Mouse (Mus musculus) cerebellum, adult (tissue): ENCODE data around the gene Pla2r1.

ENCODE experiments used
- ATAC-seq: cut with Nextera tagmentation; 2 replicates; pipeline ENCODE4 v1.9.2; 2017; ENCODE audit warnings: mild to moderate bottlenecking, moderate library complexity, mixed read lengths; ENCODE audit not compliant: insufficient number of reproducible peaks, low FRiP score, low TSS enrichment

The Pla2r1 gene

DNA sequence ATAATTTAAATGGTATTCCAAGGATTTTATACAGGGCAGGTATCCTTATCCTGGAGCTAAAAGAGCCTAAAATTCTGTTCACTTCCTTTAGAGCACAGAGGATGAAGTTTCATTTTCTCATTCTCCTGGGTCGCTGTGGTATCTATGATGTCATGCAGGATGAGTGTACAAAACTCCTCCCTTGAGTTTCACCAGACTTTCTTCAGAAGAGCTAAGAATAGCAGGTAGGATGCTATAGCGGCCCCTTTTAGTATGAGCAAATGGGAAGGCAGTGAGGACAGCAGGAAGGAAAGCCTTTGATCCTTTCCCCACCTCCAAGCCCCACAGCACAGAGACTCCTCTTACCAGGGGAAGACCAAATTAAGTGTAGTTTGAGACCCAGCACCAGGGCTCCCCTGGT, 48.4 kb downstream of the Pla2r1 start:
- no peak for ATAC-seq

DNA sequence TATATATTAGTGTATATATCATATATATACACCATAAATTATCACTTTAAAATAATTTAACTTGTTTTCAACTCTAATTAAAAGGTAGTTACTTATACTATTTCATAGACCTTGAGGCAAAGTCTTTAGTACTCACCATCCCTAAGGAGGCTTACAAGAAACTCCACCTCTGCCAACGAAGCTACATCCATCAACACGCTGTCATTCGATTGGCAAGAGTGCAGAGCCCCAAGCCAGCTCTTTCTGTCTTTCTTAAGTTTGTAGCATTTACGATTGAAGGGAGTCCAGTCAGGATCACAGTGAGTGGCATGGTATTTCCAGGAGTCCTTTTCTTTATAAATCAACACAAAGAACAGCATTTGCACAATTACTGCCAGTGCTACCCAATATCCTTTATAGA, 49.1 kb downstream of the Pla2r1 start:
- no peak for ATAC-seq

DNA sequence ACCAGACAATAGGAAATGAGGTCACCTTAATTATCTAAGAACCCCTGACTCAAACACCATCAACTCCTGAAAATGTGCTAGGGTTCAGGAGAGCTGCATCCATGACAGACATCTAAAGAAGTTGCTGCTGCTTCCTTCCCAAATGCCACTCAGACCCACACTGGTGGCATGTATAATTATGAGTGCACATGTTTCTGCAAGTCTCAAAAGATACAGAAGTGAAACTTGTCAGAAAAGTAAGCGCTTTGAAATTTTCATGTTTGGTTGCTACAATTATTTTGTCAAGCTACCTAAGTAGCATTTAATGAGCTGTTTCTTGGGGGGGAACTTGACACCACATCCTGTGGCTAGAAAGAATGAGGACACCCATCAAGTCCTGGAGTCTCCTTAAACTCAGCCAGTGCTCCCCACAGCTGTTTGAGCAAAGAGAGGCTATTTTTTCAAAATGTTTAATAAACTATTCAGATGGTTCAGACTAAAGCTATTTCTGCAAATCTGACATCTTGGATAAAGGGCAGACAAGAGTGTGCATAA, 52.5 kb downstream of the Pla2r1 start:
- ATAC-seq = no peak

DNA sequence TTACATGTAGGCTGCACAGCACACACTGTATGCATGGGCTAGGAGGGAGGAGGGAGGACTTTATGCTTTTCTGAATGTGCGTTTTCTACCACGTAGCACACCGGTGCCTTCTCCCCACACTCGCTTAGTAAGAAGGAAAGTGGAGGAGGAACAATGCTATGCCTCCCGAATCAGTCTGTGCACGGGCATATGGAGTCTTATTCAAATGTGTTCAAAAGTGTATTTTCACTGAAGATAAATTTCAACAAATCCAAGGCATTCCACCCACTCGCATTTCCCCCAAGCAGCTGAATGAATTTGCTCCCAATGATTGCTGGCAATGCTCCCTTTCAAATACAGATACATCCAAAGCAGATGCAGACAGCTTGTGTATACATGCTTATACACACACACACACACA, 73.2 kb downstream of the Pla2r1 start:
- no peak for ATAC-seq

DNA sequence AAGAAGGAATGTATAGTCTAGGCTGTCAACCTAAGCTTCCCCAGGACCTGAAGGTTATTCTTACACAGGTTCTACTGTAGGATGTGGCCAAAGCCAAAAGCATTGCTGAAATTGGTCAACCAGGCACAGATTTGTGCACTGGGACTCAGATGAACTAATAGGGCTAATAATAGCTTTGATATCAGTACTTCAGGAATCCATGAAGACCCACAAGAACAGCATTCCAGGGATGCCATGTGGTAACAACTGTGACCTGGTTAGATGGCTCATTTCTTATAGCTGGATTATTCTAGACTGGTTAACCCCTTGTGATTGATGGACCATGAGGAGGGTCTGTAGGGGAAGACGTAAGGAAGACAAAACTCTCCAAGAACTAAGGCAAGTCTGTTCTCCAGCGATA, 74.3 kb downstream of the Pla2r1 start:
- no peak for ATAC-seq

DNA sequence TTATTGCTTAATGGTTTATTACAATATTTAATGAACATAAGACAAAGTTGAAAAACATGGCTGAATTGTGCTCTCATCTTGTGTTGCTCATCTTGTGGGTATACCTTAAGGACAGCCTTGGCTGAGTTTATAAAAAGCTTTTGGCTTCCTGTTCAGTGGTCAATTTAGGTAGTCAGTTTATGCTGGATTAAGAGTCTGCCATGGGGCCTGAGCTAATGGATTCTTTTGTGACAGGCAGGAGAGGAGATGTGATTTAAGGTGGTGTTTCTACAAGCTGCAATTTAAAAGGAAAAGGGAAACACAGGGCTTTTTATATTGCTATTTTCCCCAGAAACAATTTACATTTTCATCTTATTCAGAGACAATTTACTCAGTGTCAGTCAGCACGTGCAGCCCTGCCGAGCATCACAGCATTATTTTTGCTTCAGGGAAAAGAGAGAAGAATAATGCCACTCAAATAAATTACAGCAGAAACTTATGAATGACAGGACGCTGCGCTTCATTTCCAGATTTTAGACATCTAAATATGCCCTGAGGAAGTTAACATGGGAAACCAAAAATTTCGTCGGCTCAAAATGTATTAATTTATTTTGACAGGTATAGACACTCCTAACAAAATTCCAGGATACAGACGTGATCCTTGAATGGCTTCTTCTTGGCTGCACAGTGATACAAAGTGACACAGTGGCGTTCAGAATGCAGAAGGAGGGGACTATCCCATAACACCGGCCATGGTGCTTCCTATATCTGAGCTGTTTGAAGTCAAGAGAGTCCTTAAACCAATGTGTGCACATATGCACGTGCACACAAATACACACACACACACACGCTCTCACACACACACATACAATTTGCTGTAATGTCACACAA, 84.0 kb downstream of the Pla2r1 start:
- ATAC-seq = no peak

DNA sequence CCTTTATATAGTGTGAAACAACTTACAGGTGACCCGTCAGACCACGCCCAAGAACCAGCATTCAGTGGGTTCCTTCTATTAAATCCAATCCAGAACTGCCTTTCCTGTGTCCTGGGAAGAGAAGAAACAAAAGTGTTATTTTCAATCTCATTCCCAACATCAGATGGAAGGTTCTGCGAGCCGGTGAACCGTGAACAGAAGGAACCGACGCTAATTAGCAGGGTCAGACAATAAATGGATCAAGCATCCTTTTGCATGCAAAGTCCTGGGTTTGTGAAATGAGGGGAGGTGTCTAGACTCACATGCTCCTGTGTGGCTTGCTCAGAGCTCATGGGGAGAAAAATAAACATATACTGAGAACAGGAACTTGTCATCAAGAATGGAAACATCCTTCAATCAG, 100.7 kb downstream of the Pla2r1 start:
- ATAC-seq = no peak

DNA sequence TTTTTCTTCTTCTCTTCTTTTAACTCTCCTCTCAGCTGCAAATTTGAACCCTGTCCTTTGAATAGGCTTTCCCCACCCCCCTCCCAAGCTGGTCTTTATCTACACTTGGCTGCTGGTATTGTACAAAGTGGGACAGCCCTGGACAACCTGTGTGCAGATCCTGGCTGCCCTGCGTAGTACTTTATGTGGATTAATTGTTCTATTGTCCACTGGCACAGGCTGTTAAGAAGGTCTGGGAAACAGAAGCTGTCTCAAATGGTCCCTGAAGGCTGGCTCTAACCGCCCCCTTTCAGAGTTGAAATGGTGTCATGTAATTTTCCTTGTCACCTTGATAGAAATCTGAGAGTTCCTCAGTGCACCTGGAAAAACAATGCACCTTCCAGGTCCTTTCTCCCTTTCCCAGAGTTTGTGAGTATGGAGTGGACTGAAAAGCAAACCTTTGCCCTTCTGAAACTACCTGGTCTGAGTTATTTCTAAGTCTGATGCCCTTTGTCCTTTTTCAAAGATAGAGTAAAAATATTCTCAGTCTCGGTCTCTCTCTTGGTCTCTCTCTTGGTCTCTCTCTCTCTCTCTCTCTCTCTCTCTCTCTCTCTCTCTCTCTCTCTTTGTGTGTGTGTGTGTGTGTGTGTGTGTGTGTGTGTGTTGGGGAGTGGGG, 101.9 kb downstream of the Pla2r1 start:
- no peak for ATAC-seq

DNA sequence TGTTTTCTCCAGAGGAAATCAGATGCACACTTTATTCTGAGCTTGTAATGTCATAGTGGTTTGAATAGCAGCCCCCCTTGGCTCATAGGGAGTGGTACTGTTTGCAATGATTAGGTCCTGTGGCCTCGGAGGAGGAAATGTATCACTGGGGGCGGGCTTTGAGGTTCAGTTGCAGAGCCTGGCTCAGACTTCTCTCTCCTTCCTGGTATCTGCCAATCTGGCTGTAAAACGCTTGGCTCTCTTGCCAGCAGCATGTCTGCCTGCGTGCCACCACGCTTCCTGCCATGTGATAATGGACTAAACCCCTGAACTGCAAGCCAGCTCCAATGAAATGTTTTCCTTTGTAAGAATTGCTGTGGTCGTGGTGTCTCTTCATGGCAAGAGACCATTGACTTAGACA, 103.4 kb downstream of the Pla2r1 start:
- no peak for ATAC-seq

DNA sequence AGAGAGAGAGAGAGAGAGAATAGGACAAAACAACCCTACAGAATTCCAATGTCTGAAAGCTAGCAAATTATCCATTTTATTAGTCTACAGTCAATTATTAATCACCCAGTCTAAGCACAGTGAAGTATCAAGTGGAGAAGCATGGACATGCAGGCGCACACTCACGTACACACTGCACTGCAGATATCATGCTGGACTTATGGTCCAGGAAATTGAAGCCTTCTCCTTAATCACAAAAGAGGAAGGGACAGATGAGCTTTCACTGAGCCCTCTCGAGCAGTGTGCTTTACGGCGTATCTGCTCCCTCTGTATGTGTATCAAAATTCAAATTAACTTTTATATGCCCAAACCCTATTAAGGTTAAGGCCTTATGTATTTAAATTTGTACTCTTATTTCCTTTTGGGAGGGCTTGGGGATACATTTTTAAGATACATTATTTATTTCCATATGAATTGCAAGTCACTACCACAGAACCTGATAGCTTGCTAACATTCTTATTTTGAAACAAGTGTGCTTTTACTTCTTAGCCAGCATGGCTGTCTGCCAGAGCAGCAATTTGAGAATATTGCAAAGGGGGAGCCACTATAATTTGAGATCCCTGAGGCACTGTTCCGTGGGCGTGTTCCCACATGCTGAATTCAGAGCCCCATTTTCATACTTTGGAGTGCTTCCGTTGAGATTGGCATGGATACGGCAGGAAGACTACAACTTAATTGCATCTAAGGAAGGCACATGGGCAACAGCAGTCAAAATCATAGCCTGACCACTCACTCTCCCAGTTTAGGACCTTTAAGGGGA, 108.2 kb downstream of the Pla2r1 start:
- no peak for ATAC-seq

DNA sequence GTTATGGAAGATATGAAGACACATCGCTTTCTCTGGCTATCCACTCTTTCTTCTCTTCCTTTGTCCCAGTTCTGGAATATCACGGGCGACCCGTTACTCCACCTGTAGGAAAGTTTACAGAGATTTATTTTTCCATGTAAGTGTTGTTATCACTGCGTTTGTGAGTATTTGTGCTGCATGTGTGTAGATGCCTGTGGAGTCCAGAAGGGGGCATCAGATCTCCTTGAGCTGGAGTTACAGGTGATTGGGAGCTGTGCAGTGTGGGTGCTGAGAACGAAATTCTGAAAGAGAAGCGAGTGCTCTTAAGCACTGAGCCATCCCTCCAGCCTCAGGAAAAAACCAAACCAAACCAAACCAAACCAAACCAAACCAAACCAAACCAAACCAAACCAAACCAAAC, 109.8 kb downstream of the Pla2r1 start:
- no peak for ATAC-seq

DNA sequence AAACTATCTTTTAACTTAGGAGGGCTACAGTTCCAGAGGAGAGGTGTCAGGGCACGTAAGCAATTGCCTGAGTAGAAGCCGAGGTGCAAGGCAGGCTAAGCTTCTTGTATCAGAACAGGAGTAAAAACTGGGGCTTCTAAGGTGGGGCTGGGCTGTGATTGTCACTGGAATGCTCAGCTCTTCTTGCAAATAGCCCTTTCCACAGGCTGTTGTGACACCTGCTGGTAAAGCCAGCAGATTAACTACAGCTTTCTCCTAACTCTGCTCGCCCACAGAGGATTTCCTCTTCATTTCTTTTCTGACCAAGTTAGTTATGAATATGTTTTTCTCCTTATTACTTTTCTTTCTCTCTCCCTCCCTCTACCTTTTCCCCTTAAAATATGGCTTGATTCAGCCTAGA, 111.2 kb downstream of the Pla2r1 start:
- ATAC-seq = no peak

DNA sequence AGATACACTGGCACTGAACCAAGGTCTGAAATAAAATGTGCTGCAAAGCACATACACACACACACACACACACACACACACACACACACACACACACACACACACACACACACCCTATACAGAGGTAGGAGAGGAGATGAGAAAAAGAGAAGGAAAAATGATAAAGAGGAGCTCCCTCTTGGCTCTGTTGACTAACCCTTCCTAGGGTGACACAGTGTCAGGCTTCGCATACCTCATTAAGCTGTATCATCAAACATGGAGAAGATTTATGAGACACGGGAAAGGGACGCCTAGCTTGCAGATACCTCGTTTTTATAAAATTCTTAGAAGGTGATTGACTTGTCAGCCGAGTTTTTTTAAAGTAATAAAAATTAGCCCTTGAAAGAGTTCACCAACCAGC, 116.3 kb downstream of the Pla2r1 start:
- ATAC-seq = no peak

DNA sequence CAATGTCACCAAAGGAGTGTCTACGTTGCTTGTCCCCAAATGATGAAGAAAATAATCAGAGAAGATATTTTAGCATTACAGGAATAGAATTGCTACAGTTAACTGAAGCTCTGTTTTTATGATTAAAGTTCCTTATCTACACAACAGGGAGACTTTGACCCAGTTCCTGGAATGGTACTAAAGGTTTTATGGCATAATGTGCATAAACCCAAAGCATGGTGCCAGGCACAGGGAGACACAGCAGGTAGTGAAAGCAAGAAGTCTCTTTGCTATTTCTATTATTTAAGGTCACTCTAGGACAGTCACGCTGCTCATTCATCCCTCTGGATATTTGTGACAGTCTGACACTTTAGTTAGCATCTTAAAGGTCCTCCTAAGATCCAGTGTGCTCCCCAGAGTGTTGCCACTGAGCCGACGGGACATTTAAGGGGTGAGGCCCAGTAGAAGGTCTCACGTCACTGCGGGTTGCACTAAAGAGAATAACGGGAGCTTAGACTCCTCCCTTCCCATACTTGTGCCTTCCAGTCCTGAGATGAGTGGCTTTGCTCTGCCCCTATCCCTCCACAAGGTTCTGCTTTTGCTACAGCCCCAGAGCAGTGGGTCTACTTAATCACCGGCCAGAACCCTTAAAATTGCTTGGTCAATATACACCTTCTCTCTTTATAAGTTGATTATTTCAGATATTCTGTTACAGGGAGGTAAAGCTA, 122.6 kb downstream of the Pla2r1 start:
- ATAC-seq = no peak

DNA sequence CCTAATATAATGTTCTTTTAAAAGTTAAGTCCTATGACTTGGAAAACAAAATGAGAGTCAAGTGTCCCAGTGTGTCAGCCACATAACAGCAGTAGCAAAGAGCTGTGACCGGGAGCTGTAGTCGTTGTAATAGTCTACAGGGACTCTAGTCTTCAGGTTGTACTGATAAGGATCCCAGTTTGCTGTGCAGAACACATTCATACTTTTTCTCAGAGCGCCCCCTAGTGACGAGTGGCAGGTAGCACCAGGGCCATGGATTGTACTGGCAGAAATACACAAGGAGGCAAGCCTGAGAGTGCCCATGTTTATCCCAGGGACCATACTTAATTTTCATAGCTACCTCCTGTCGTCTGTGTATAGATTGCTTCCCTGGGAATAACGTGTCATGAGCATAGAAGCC, 135.0 kb downstream of the Pla2r1 start:
- peak; percentile 76; the same call in 1 of the 2 replicates for ATAC-seq

DNA sequence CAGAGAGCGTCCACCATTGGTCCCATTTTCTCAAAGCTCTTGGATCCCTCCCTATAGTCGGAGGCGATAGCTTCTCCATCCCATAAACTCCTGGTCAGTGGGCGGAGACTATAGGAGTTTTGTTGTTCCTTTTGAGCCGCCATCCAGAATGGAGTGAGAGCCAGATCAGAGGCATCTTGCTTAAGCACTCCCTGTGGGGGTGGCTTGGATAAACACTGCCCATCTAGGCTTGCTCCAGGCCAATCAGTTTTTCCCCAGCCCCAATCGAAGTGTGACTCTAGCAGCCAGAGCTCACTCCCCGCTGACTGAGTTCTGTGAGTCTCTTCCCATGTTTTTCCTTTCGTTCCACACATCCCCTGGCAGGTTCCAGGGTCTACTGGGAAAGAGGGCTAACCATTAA, 138.8 kb downstream of the Pla2r1 start:
- ATAC-seq = no peak

DNA sequence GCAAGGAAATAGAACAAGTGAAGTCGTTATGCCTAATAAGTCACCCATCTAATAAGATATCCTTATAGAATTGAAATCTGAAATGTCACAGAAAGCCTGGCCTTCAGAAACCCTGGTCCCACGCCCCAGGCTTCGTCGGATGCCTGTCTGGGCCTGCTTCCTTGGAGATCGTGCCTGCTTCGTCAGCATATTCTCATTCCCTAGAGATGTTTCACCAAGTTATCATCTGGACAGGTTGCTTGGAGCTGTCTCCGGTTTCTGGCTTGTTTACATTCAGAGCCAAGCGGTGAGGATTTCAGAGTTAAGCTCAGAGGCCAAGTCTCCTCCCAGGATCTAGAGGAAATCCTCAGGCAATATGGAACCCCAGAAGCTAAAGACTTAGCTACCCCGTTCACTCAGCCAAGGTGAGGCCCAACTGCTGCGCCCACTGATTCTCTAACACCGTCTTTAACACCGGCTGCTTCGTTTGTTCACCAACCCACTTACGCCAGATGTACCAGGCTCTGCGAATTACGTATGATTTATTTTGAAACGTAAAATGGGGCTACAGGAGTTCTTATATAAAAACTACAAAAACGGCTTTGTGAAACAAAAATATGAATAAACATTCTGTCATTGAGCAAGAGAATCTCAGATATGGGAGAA, 140.0 kb downstream of the Pla2r1 start:
- ATAC-seq = no peak

DNA sequence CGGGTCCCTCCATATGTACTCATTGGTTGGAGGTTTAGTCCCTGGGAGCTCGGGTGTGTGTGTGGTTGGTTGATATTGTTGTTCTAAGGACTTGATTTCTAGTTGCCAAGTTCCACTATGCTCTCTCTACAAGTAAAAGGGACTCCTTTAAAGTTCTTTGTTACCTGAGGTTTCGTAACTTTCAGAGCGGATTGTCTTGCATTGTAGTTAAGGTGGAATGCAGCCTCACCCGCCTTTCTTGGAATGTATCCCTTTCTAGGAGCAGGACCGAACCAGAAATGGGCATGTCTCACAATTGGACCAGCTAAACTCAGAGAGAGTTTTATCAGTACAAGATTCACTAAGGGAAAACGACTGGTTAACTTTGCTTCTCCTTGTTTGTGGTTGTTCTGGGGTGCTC, 141.9 kb downstream of the Pla2r1 start:
- no peak for ATAC-seq

DNA sequence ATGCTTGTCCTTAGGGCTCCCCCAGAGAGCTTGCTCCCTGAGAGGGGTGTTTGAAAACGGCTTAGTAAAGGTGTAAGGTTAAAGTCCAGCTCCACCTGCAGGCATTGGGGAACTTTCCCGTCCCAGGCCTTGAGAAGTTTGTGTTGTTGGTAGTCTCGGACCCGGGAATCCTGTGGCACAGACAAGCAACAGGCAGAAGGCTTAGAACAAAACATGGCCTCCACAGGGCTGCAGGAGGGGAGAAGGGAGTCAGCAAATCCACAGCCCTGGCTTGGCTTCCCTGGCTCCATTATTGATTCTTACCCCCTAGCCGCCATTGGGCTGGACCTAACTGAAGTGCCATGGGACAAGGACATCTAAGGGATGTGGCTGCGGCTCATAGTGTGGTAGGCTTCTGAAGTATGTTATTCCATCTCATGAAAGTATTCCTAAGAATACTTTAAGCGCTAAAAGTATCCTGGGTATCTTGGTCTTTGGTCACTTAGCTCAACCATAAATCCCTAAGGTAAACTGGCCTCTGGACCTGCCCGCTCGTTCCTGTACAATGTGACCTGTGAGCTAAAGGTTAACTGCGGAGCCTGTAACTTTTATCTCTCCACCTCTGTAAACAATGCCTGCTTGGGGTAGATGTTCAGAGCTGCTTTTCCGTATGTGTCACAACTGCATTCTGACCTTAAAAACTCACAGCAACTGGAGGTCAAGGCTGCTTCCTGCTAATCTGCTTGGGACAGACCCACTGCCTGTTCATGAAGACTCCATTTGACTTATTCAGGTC, 142.9 kb downstream of the Pla2r1 start:
- no peak for ATAC-seq
